Mouse (Mus musculus) hindbrain, embryonic 13.5 days (tissue): ENCODE data around the gene Cntnap2. TPM values are rescaled to one million over a fixed set of nuclear protein-coding genes. Genes with fewer than 3 reads are reported as not detected.

Source experiments
- ATAC-seq: fragments of 200-750 bp; cut with Nextera tagmentation; 2 replicates; pipeline ENCODE4 v1.8.0; 2017; ENCODE audit warnings: moderate TSS enrichment; ENCODE audit not compliant: low FRiP score
- H3K27ac ChIP-seq: fragments of 300-500 bp; sonication (generic); 2 replicates; pipeline ENCODE4 v1.5.1; 2015; ENCODE audit warnings: inconsistent platforms, mild to moderate bottlenecking, moderate library complexity
- H3K27me3 ChIP-seq: fragments of 300-500 bp; sonication (generic); 2 replicates; pipeline ENCODE4 v1.6.1; 2015; ENCODE audit warnings: mild to moderate bottlenecking, inconsistent platforms
- H3K36me3 ChIP-seq: fragments of 300-500 bp; sonication (generic); 2 replicates; pipeline ENCODE4 v1.6.1; 2015; ENCODE audit warnings: mild to moderate bottlenecking, inconsistent platforms
- H3K4me1 ChIP-seq: fragments of 300-500 bp; sonication (generic); replicated peaks from 2 replicates; pipeline ENCODE4 v1.6.1; 2015; ENCODE audit warnings: inconsistent platforms
- H3K4me2 ChIP-seq: fragments of 300-500 bp; sonication (generic); 2 replicates; pipeline ENCODE4 v1.6.1; 2015; ENCODE audit warnings: inconsistent platforms, mild to moderate bottlenecking, moderate library complexity
- H3K4me3 ChIP-seq: fragments of 300-500 bp; sonication (generic); 2 replicates; pipeline ENCODE4 v1.5.1; 2015; ENCODE audit warnings: mild to moderate bottlenecking, inconsistent platforms
- H3K9ac ChIP-seq: fragments of 300-500 bp; sonication (generic); 2 replicates; pipeline ENCODE4 v1.6.1; 2015; ENCODE audit warnings: mild to moderate bottlenecking, inconsistent platforms
- H3K9me3 ChIP-seq: fragments of 300-500 bp; sonication (generic); 2 replicates; pipeline ENCODE4 v1.6.1; 2016; ENCODE audit warnings: inconsistent platforms
- WGBS: fragments of 180-500 bp; shearing (Covaris S2); methylation state at CpG from one replicate; pipeline ENCODE4 v1.1.7; 2015; 5-methylcytosine and 5-hydroxymethylcytosine counted together
- polyA plus RNA-seq: library from polyadenylated mRNA; unstranded; fragments of >200 nt; fragmentation: Nextera tagmentation; extraction: Ambion mirVana; gene quantifications from 2 replicates; pipeline ENCODE4 v1.2.1, GENCODE M21; 2015

The Cntnap2 gene
- polyA plus RNA-seq, 1 experiment from 2014 or later: 53.0 TPM

DNA sequence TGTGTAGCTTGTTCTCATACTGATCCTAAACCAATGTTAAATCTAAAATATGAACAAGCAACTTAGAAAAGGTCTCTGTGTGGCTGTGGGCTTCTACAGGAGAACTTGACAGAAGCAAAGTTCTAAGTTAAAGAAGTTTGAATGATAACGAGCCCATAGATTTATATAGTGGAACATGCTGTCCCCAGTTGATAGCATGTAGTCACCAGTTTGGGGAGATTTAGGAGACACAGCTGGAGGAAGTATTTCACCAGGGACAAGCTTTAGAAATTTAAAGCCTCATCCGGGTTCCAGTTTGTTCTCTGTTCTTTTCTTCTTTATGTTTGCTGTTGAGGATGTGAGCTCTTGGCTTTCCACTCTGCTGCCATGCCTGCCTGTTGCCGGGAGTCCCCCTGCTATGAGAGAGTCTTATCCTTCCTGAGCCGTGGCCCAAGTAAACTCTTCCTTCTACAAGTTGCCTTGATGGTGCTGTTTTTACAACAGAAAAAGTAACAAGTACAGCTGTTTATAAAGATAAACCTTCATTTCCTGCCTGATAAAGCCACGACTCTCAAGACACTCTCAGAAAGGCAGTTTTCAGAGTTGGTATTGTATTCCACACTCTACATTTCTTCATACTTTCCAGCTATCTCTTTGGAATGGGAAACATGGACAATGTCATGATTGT, 2264.1 kb downstream of the Cntnap2 start:
- H3K4me1 ChIP-seq: peaks cover 14% of the 10 kb centered on the region
- no peak overlapping the region for H3K4me2 ChIP-seq
- no peak overlapping the region for H3K27ac ChIP-seq
- H3K36me3 ChIP-seq: no peaks in the 10 kb centered on the region
- H3K27me3 ChIP-seq: no peaks in the 10 kb centered on the region
- WGBS: 72% methylated on average over 5 of the region's 5 CpGs
- no peaks in the 10 kb centered on the region for H3K9me3 ChIP-seq
- ATAC-seq: no peak
- H3K4me3 ChIP-seq: no peak overlapping the region
- H3K9ac ChIP-seq: no peak overlapping the region

DNA sequence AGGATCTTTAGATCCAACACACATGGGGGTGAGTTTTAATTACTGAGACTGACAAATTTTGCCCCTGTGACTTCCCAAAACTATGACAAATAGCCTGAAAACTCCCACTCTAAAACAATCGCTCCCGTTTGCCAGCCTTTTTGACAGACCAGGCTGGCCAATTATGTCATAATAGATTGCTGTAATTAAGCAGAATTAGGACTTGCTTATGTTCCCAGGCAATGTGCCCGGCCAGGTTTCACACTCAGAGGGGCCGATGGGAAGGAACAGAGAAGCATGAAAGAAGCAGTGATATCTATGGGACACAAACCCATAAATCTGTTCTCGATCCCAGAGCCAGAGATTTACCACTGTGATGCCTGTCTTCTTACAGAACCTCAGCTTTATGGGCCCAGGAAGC, 2264.7 kb downstream of the Cntnap2 start:
- Histone ChIP-seq H3K27me3 (no peaks in the 10 kb centered on the region), H3K4me1 (peaks cover 10% of the 10 kb centered on the region), H3K27ac (no peak overlapping the region), H3K9ac (no peak overlapping the region), H3K36me3 (no peaks in the 10 kb centered on the region), H3K4me3 (no peak overlapping the region), H3K9me3 (no peaks in the 10 kb centered on the region), H3K4me2 (no peak overlapping the region)
- WGBS: 67% methylated on average over 5 of the region's 5 CpGs
- ATAC-seq: no peak

DNA sequence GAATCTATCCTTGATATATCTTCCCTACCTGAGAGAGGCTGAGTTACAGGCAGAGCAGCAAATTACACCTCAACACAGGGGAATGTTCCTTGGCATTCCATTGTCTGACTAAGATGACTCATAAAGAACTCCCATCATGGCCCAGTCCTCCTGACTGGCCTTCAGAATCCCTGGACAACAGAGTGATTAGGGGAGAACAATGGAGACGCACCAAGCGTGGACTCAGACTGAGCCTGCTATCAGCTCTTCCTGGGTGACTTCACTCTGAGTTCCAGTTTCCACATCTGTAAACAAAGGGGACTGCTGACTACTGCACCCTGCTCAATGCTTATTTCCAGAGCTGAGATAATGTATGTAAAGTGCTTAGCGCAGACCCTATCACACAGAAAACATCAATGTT, 2269.1 kb downstream of the Cntnap2 start:
- Histone ChIP-seq H3K4me1 (no peaks in the 10 kb centered on the region), H3K27ac (no peak overlapping the region), H3K4me3 (no peak overlapping the region), H3K27me3 (no peaks in the 10 kb centered on the region), H3K9me3 (no peaks in the 10 kb centered on the region), H3K4me2 (no peak overlapping the region), H3K36me3 (no peaks in the 10 kb centered on the region), H3K9ac (no peak overlapping the region)
- no peak for ATAC-seq
- 85% methylated on average over 3 of the region's 3 CpGs for WGBS

DNA sequence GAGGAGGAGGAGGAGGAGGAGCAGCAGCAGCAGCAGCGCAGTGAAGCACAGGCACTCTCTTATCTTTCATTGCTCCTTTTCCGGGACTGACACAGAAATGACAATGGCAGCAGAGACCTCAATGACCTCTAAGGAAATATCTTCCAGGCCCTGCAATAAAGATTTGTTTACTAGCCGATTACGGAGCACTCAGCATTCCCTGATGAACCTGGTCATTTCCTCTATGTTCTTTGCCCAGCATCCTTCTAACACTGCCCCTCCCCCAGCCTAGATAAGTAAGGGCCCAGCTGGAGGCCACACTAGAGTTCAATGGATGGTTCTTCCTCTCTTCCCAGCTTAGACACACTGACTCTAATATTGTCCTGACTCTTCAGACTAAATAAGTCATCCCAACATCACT, 2270.1 kb downstream of the Cntnap2 start:
- ATAC-seq: no peak
- Histone ChIP-seq H3K36me3 (no peaks in the 10 kb centered on the region), H3K9ac (no peak overlapping the region), H3K27ac (no peak overlapping the region), H3K4me2 (no peak overlapping the region), H3K4me3 (no peak overlapping the region), H3K27me3 (no peaks in the 10 kb centered on the region), H3K9me3 (no peaks in the 10 kb centered on the region), H3K4me1 (no peaks in the 10 kb centered on the region)
- 55% methylated on average over 4 of the region's 4 CpGs for WGBS

DNA sequence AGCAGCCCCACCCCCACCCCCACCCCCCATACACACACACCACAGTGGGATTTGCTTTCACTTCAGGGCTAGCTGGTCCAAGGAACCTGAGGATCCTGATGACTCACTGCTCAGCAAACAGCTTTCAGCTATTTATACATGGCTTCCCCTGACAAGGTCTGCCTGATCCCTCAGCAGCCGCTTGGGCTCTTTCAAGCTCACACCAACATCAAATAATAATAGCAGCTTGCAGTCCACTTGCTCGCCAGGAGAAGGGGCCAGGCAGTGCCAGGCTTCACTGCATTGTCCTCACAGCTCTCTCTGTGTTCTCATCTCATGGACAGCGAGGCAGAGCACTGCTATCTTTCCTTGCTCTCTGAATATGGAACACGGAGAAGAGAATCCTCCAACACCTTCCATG, 2273.9 kb downstream of the Cntnap2 start:
- no peaks in the 10 kb centered on the region for H3K9me3 ChIP-seq
- no peak overlapping the region for H3K4me2 ChIP-seq
- H3K27ac ChIP-seq: no peak overlapping the region
- H3K27me3 ChIP-seq: no peaks in the 10 kb centered on the region
- no peak overlapping the region for H3K4me3 ChIP-seq
- no peaks in the 10 kb centered on the region for H3K4me1 ChIP-seq
- no peak overlapping the region for H3K9ac ChIP-seq
- ATAC-seq: no peak
- H3K36me3 ChIP-seq: no peaks in the 10 kb centered on the region
- WGBS: 44% methylated on average over 4 of the region's 4 CpGs

DNA sequence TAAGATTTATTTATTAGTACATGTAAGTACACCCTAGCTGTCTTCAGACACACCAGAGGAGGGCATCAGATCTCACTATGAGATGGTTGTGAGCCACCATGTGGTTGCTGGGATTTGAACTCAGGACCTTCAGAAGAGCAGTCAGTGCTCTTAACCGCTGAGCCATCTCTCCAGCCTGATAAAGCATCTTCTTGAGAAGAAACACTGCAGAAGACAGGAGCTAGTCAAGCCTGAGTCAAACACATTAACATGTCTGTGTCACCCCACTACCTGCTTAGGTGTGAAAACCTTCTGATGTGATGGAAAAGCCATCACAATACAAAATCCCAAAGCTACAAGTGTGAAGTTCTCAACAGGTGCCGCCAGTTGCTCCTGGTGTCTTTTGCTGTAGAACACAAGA, 2275.2 kb downstream of the Cntnap2 start:
- H3K4me3 ChIP-seq: no peak overlapping the region
- H3K27ac ChIP-seq: no peak overlapping the region
- no peaks in the 10 kb centered on the region for H3K4me1 ChIP-seq
- H3K9ac ChIP-seq: no peak overlapping the region
- H3K9me3 ChIP-seq: no peaks in the 10 kb centered on the region
- H3K4me2 ChIP-seq: no peak overlapping the region
- H3K27me3 ChIP-seq: no peaks in the 10 kb centered on the region
- ATAC-seq: no peak
- H3K36me3 ChIP-seq: no peaks in the 10 kb centered on the region
- 97% methylated on average over 2 of the region's 2 CpGs for WGBS

DNA sequence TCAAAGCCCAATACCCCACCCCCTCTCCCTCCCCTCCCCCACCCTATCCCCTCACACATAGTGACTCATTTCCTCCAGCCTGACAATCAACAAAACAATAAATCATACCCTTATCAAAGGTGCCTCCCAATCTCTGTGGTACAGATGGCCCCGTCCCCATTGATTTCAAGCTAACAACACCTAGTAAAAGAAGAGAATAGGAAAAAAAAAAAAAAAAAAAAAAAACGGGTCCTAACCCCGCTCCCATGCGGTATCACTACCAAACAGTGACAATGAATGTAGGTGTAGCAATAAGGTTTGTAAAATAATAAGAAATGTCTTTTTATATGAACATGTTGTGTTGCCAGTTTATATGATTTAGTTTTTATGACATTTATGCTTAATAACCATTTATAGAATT, 2278.1 kb downstream of the Cntnap2 start:
- Histone ChIP-seq H3K36me3 (no peaks in the 10 kb centered on the region), H3K9me3 (no peaks in the 10 kb centered on the region), H3K4me2 (no peak overlapping the region), H3K27me3 (no peaks in the 10 kb centered on the region), H3K4me1 (no peaks in the 10 kb centered on the region), H3K27ac (no peak overlapping the region), H3K4me3 (no peak overlapping the region), H3K9ac (no peak overlapping the region)
- ATAC-seq: no peak
- 83% methylated on average over 4 of the region's 4 CpGs for WGBS

DNA sequence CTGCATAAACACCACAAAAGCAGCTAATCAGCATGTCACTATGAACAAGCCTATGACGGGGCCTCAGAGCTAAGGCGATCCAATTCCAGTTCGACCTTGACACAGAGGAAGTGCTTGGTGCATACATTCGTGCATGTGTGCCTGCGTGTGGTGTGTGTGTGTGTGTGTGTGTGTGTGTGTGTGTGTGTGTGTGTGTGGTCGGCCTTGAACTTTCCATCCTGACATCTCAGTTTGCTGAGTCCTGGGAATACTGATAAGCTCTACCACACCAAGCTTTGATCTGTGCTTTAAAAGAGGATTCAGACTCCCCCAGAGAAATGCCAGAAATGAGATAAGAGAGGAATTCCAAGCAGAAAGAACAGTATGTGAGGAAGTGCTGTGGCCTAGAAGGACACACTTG, 2279.0 kb downstream of the Cntnap2 start:
- 74% methylated on average over 6 of the region's 6 CpGs for WGBS
- H3K4me2 ChIP-seq: no peak overlapping the region
- H3K27me3 ChIP-seq: no peaks in the 10 kb centered on the region
- H3K4me1 ChIP-seq: no peaks in the 10 kb centered on the region
- no peak overlapping the region for H3K4me3 ChIP-seq
- no peak overlapping the region for H3K27ac ChIP-seq
- no peaks in the 10 kb centered on the region for H3K36me3 ChIP-seq
- ATAC-seq: no peak
- no peaks in the 10 kb centered on the region for H3K9me3 ChIP-seq
- no peak overlapping the region for H3K9ac ChIP-seq

DNA sequence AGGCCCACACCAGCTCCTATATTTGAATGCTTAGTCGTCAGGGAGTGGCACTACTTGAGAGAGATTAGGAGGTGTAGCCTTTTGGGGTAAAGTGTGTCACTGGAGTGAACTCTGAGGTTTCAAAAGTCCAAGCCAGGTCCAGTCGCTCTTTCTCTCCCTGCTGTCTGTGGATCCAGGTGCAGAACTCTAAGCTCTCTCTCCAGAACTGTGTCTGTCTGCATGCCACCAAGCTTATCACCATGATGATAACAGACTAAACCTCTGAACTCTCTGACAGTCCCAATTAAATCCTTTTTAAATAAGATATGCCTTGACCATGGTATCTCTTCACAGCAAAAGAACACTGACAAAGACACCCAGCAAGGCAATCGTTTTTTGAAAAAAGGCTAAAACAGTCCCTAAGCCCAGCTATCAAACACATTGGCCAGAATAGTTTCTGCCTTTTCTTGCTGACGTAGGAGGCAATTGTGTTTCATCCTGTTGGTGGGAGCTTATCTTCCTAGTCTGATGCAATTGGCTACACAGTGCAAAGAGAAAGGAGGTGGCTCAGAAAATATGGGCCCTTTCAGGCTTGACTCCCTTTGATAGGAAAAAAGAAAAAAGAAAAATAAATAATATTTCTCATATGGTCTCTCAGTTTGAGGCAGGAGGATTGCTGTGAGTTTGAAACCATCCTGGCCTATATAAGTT, 2281.8 kb downstream of the Cntnap2 start:
- Histone ChIP-seq H3K4me1 (no peaks in the 10 kb centered on the region), H3K27me3 (no peaks in the 10 kb centered on the region), H3K27ac (no peak overlapping the region), H3K4me3 (no peak overlapping the region), H3K36me3 (no peaks in the 10 kb centered on the region), H3K9ac (no peak overlapping the region), H3K4me2 (no peak overlapping the region), H3K9me3 (no peaks in the 10 kb centered on the region)
- WGBS: 81% methylated on average over 4 of the region's 4 CpGs
- no peak for ATAC-seq

DNA sequence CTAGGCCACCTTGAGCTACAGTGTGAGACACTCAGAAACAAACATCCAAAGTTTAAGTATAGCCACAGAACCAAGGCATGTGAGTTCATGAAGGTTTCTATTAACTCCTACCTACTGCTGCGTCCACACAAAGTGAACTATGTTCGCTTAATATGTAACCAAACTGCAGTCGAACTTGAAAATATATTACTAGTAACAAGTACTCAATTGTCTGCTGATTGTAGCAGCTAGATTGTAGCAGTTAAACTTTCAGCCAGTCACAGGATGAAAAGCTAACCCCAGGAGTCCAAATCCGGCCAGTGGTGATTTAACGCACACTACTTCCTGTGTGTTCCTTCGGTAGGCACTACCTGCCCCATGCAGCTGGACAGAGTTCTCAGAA, 2282.3 kb downstream of the Cntnap2 start:
- WGBS: 76% methylated on average over 6 of the region's 6 CpGs
- Histone ChIP-seq H3K27ac (no peak overlapping the region), H3K36me3 (no peaks in the 10 kb centered on the region), H3K9ac (no peak overlapping the region), H3K4me3 (no peak overlapping the region), H3K27me3 (no peaks in the 10 kb centered on the region), H3K9me3 (no peaks in the 10 kb centered on the region), H3K4me1 (no peaks in the 10 kb centered on the region), H3K4me2 (no peak overlapping the region)
- no peak for ATAC-seq

DNA sequence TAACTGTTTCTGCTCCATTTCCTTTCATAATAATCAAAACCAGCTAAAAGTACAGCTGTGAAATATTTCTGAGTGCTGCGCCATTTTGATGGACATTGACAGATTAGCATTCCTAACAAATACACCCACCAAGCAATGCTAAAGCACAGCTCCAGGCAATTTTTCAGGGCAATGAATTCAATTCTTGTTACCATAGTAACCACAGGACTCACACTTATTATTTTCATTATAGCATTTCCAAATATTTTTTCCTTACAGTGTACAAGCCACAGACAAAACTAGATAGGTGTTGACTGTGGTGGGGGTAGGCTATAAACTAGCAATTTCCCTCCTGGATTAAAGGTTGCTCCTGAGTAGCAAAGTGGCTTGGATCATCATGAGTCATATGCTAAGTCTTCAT, 2284.1 kb downstream of the Cntnap2 start:
- Histone ChIP-seq H3K9me3 (no peaks in the 10 kb centered on the region), H3K27ac (no peak overlapping the region), H3K4me2 (no peak overlapping the region), H3K36me3 (no peaks in the 10 kb centered on the region), H3K27me3 (no peaks in the 10 kb centered on the region), H3K9ac (no peak overlapping the region), H3K4me1 (no peaks in the 10 kb centered on the region), H3K4me3 (no peak overlapping the region)
- ATAC-seq: no peak
- 74% methylated on average over 1 of the region's 1 CpGs for WGBS

DNA sequence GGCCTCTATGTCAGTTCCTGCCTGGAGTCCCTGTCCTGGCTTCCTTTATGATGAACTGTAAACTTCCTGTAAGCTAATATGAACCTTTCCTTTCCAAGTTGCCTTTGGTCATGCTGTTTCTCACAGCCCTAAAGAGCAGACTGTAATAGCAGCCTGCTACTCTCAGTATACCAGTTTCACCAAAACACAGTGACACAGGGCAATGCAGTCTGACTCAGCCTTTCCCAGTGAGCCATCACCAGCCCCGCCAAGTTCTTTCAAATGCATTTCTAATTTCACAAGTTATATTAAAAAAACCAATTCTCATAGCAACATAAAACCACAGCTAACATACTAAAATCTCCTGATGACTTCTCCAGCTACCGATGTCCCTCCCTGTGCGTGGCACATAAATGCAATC, 2285.5 kb downstream of the Cntnap2 start:
- no peak overlapping the region for H3K9ac ChIP-seq
- no peaks in the 10 kb centered on the region for H3K27me3 ChIP-seq
- ATAC-seq: no peak
- H3K4me3 ChIP-seq: no peak overlapping the region
- no peaks in the 10 kb centered on the region for H3K4me1 ChIP-seq
- H3K4me2 ChIP-seq: no peak overlapping the region
- 91% methylated on average over 3 of the region's 3 CpGs for WGBS
- no peaks in the 10 kb centered on the region for H3K36me3 ChIP-seq
- no peak overlapping the region for H3K27ac ChIP-seq
- H3K9me3 ChIP-seq: no peaks in the 10 kb centered on the region

DNA sequence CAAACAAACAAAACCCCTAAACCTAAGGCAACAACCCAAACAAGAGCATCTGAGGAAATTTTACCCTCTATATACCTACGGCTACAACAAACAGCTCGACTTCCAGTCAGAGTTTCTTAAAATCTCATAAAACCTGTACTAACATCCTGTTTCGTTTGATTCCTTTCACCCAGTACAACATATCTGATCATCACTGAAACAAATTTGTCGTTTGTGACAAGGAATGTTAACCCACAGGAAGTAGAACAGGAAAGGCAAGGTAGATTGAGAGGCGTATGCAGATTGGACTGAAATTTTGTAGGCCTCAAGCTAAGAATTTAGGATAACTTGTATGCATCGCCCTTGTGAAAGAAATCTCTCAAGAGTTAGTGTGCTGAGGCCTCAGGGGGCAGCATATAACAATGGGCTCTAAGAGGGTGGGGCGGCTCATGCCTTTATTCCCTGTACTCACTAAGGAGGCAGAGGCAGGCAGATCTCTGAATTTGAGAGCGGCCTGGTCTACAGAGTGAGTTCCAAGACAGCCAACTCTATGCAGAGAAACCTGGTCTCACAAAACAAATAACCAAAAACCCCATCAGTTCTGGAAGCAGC, 2291.0 kb downstream of the Cntnap2 start:
- Histone ChIP-seq H3K4me3 (no peak overlapping the region), H3K4me1 (no peaks in the 10 kb centered on the region), H3K4me2 (no peak overlapping the region), H3K27ac (no peak overlapping the region), H3K9me3 (no peaks in the 10 kb centered on the region), H3K9ac (no peak overlapping the region), H3K27me3 (no peaks in the 10 kb centered on the region), H3K36me3 (no peaks in the 10 kb centered on the region)
- ATAC-seq: no peak
- WGBS: 92% methylated on average over 8 of the region's 8 CpGs
